Mouse (Mus musculus) layer of hippocampus, adult 8-10 months (tissue): ENCODE measurements at regions not wholly inside any gene's neighbourhood (a gene's known extent, or its start where the extent isn't known, plus 50 kb on each side); places are given as distances from the start of the nearest gene placed in this dataset.
A peak's percentile ranks its signal among the peaks of the same experiment; 100 is the strongest.

Source experiments
- DNase-seq, 2 experiments: peaks; one replicate each; pipeline ENCODE4 v3.0.0; 2022; ENCODE audit warnings: low spot score in 2 of 2

- DNase-seq: no peak
Observed at GRCm38 (mm10) chr10:68378212-68378611, 99.7 kb upstream of the Arid5b start.

GRCm38 (mm10) chr10:68377479-68377878, 98.9 kb upstream of the Arid5b start:
- DNase-seq: no peak

- peak; percentile 37 to 60 for DNase-seq
Observed at GRCm38 (mm10) chr10:68373875-68374274, 95.3 kb upstream of the Arid5b start.

GRCm38 (mm10) chr10:68371785-68372184, 93.2 kb upstream of the Arid5b start:
- DNase-seq: no peak

- DNase-seq: no peak
Observed at GRCm38 (mm10) chr10:68370986-68371385, 92.4 kb upstream of the Arid5b start.

- DNase-seq: no peak
Observed at GRCm38 (mm10) chr10:68366796-68367195, 88.3 kb upstream of the Arid5b start.

GRCm38 (mm10) chr10:68360765-68361483, 82.4 kb upstream of the Arid5b start:
- no peak for DNase-seq

GRCm38 (mm10) chr10:68359135-68359534, 80.6 kb upstream of the Arid5b start:
- DNase-seq: no peak

GRCm38 (mm10) chr10:68356973-68357372, 78.4 kb upstream of the Arid5b start:
- no peak for DNase-seq

GRCm38 (mm10) chr10:68356521-68356920, 78.0 kb upstream of the Arid5b start:
- no peak for DNase-seq

- no peak for DNase-seq
Observed at GRCm38 (mm10) chr10:68356093-68356485, 77.5 kb upstream of the Arid5b start.

GRCm38 (mm10) chr10:68355471-68356092, 77.0 kb upstream of the Arid5b start:
- no peak for DNase-seq

GRCm38 (mm10) chr10:68354335-68355231, 76.0 kb upstream of the Arid5b start:
- DNase-seq: no peak

GRCm38 (mm10) chr10:68353692-68354232, 75.2 kb upstream of the Arid5b start:
- DNase-seq: peak in 1 of 2 experiments; percentile 9

GRCm38 (mm10) chr10:68351841-68352555, 73.5 kb upstream of the Arid5b start:
- DNase-seq: no peak

- no peak for DNase-seq
Observed at GRCm38 (mm10) chr10:68351441-68351840, 72.9 kb upstream of the Arid5b start.

- DNase-seq: no peak
Observed at GRCm38 (mm10) chr10:68350798-68351197, 72.3 kb upstream of the Arid5b start.

GRCm38 (mm10) chr10:68347806-68348205, 69.3 kb upstream of the Arid5b start:
- no peak for DNase-seq

- no peak for DNase-seq
Observed at GRCm38 (mm10) chr10:68344991-68345720, 66.6 kb upstream of the Arid5b start.

- DNase-seq: no peak
Observed at GRCm38 (mm10) chr10:68344211-68344610, 65.7 kb upstream of the Arid5b start.
